Mouse (Mus musculus): ENCODE data around the gene Cstad. TPM values are rescaled to one million over a fixed set of nuclear protein-coding genes. Genes with fewer than 3 reads are reported as not detected.

The Cstad gene
- polyA plus RNA-seq, 2 experiments: 0.04 to 0.17 TPM

DNA sequence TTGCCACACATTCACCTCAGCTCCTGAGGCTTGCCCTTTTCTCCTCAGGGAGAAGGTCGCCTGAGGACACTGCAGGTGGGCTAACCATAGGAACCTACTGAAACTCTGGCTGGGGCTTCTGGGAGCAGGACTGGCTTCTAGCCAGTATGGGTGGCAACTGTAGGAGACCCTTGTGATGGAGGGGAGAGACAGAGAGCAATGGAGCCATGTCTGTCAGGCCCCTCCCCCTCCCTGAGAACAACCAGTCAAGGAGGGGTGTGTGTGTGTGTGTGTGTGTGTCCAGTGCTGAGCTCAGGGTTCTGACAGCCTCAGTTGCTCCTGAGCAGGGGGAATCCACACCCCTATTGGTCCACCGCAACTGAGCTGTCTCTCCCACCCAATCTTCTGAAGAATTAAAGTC is 7.2 kb upstream of the Cstad start:
- H3K27me3 ChIP-seq (ENCODE audit: control insufficient read depth, insufficient read depth, low read length): no peaks in the 10 kb centered on the region
- H3K36me3 ChIP-seq (replicated peaks; ENCODE audit: control insufficient read depth, insufficient read depth, low read depth): no peaks in the 10 kb centered on the region
- no peaks in the 10 kb centered on the region for H3K9me3 ChIP-seq (ENCODE audit: control insufficient read depth, low read length)
- ATAC-seq (ENCODE audit: insufficient read depth) (no peak), DNase-seq (ENCODE audit: low read depth in 3 of 3, low spot score in 3 of 3) (no peak)
- TF ChIP-seq EP300 (IDR thresholded peaks at IDR 0.05; ENCODE audit: low read depth): no peak
- no peak for TF ChIP-seq CTCF (IDR thresholded peaks at IDR 0.05; ENCODE audit: low read depth)
- no peak overlapping the region for H3K9ac ChIP-seq (replicated peaks)
- 34% methylated on average over 2 of the region's 2 CpGs for WGBS (ENCODE audit: insufficient replicate concordance)
- H3K27ac ChIP-seq: no peak overlapping the region
- 0 out of 4 replicates have a peak, but pooled peaks cover 0 to 2% of the 10 kb centered on the region in 2 experiments for H3K4me1 ChIP-seq (replicated peaks; ENCODE audit: control insufficient read depth in 2 of 2, insufficient read depth in 2 of 2, low read length in 1 of 2)
- H3K4me2 ChIP-seq (ENCODE audit: low read depth): no peak overlapping the region
- H3K4me3 ChIP-seq (ENCODE audit: insufficient read depth in 1 of 2, low read depth in 2 of 2, low read length in 2 of 2): no peak overlapping the region

DNA sequence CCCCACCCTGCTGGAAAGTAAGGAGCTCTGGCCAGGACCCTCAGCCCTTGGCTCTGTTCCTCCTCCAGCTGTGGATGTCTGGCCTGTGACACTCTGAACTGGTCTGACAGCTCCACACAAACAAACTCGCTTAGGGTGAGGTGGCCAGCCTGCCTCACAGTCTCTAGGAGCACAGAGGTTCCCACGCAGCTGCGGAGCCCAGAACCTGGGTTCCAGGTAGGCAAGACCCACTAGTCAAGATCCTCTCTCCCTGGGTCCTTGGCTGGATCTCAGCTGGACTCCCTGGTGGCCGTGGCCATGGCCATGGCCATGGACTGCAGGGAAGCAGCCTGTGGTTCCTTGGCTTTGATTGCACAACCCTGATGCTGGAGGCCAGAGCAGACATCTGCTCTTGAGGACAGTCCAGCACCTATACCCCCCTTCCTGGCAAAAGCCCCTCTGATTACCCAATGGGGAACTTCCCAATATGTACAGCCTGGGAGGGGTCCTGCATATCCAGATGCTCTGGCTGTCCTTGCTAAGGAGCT is 5.8 kb upstream of the Cstad start:
- no peaks in the 10 kb centered on the region for H3K36me3 ChIP-seq (replicated peaks; ENCODE audit: control insufficient read depth, insufficient read depth, low read depth)
- TF ChIP-seq EP300 (IDR thresholded peaks at IDR 0.05; ENCODE audit: low read depth): no peak
- no peak for TF ChIP-seq CTCF (IDR thresholded peaks at IDR 0.05; ENCODE audit: low read depth)
- H3K4me3 ChIP-seq (ENCODE audit: insufficient read depth in 1 of 2, low read depth in 2 of 2, low read length in 2 of 2): no peak overlapping the region
- no peak for ATAC-seq (ENCODE audit: insufficient read depth)
- H3K4me1 ChIP-seq (replicated peaks; ENCODE audit: control insufficient read depth in 2 of 2, insufficient read depth in 2 of 2, low read length in 1 of 2): peaks cover under 1 to 6% of the 10 kb centered on the region in 2 experiments
- DNase-seq (ENCODE audit: low read depth in 3 of 3, low spot score in 3 of 3): no peak
- WGBS (ENCODE audit: insufficient replicate concordance): 58% methylated on average over 4 of the region's 4 CpGs
- H3K27me3 ChIP-seq (ENCODE audit: control insufficient read depth, insufficient read depth, low read length): no peaks in the 10 kb centered on the region
- no peak overlapping the region for H3K9ac ChIP-seq (replicated peaks)
- no peak overlapping the region for H3K4me2 ChIP-seq (ENCODE audit: low read depth)
- H3K27ac ChIP-seq: no peak overlapping the region
- H3K9me3 ChIP-seq (ENCODE audit: control insufficient read depth, low read length): no peaks in the 10 kb centered on the region

GRCm38 (mm10) chr2:30589781-30590180 is 5.1 kb upstream of the Cstad start:
- no peaks in the 10 kb centered on the region for H3K27me3 ChIP-seq (ENCODE audit: control insufficient read depth, insufficient read depth, low read length)
- H3K9ac ChIP-seq (replicated peaks): no peak overlapping the region
- H3K36me3 ChIP-seq (replicated peaks; ENCODE audit: control insufficient read depth, insufficient read depth, low read depth): no peaks in the 10 kb centered on the region
- TF ChIP-seq EP300 (IDR thresholded peaks at IDR 0.05; ENCODE audit: low read depth) (no peak), CTCF (IDR thresholded peaks at IDR 0.05; ENCODE audit: low read depth) (no peak)
- H3K9me3 ChIP-seq (ENCODE audit: control insufficient read depth, low read length): no peaks in the 10 kb centered on the region
- H3K4me3 ChIP-seq (ENCODE audit: insufficient read depth in 1 of 2, low read depth in 2 of 2, low read length in 2 of 2): no peak overlapping the region
- WGBS (ENCODE audit: insufficient replicate concordance): 42% methylated on average over 4 of the region's 4 CpGs
- DNase-seq (ENCODE audit: low read depth in 3 of 3, low spot score in 3 of 3) (no peak), ATAC-seq (ENCODE audit: insufficient read depth) (no peak)
- H3K4me2 ChIP-seq (ENCODE audit: low read depth): no peak overlapping the region
- no peak overlapping the region for H3K27ac ChIP-seq
- peaks cover 4 to 9% of the 10 kb centered on the region in 2 experiments for H3K4me1 ChIP-seq (replicated peaks; ENCODE audit: control insufficient read depth in 2 of 2, insufficient read depth in 2 of 2, low read length in 1 of 2)

GRCm38 (mm10) chr2:30590909-30591308 is 3.9 kb upstream of the Cstad start:
- DNase-seq (ENCODE audit: low read depth in 3 of 3, low spot score in 3 of 3) (peak; percentile 29 to 47 (median 32)), ATAC-seq (ENCODE audit: insufficient read depth) (0 out of 2 replicates have a peak, but pooled peaks have one; percentile 44)
- no peaks in the 10 kb centered on the region for H3K9me3 ChIP-seq (ENCODE audit: control insufficient read depth, low read length)
- no peak overlapping the region for H3K4me3 ChIP-seq (ENCODE audit: insufficient read depth in 1 of 2, low read depth in 2 of 2, low read length in 2 of 2)
- H3K4me1 ChIP-seq (replicated peaks; ENCODE audit: control insufficient read depth in 2 of 2, insufficient read depth in 2 of 2, low read length in 1 of 2): peaks cover 4 to 11% of the 10 kb centered on the region in 2 experiments
- no peaks in the 10 kb centered on the region for H3K27me3 ChIP-seq (ENCODE audit: control insufficient read depth, insufficient read depth, low read length)
- peak overlapping the region; percentile 47 for H3K4me2 ChIP-seq (ENCODE audit: low read depth)
- WGBS (ENCODE audit: insufficient replicate concordance): 7% methylated on average over 3 of the region's 3 CpGs
- no peak for TF ChIP-seq EP300 (IDR thresholded peaks at IDR 0.05; ENCODE audit: low read depth)
- no peak for TF ChIP-seq CTCF (IDR thresholded peaks at IDR 0.05; ENCODE audit: low read depth)
- no peak overlapping the region for H3K9ac ChIP-seq (replicated peaks)
- H3K27ac ChIP-seq: no peak overlapping the region
- no peaks in the 10 kb centered on the region for H3K36me3 ChIP-seq (replicated peaks; ENCODE audit: control insufficient read depth, insufficient read depth, low read depth)

DNA sequence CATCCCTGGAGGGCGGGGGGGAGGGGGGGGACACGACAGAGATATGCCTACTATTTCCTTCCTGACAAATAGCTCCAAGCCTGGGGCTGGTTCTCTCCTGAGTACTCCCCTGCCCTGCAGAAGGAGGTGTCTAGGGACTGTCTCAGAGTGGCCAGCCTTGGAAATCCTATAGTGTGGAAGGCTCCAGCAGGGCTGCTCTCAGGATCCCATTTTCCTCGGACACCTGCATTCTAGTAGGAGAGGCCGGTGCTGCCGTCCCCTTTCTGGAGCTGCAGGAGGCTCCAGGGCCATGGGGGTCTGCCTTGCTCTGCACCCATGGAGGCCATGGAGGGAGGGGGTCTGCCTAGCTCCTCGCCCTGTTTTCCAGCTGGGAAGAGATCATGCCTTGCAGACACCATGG is 2.4 kb upstream of the Cstad start:
- TF ChIP-seq CTCF (IDR thresholded peaks at IDR 0.05; ENCODE audit: low read depth) (no peak), EP300 (IDR thresholded peaks at IDR 0.05; ENCODE audit: low read depth) (no peak)
- no peak overlapping the region for H3K4me3 ChIP-seq (ENCODE audit: insufficient read depth in 1 of 2, low read depth in 2 of 2, low read length in 2 of 2)
- no peak overlapping the region for H3K9ac ChIP-seq (replicated peaks)
- no peaks in the 10 kb centered on the region for H3K36me3 ChIP-seq (replicated peaks; ENCODE audit: control insufficient read depth, insufficient read depth, low read depth)
- H3K9me3 ChIP-seq (ENCODE audit: control insufficient read depth, low read length): no peaks in the 10 kb centered on the region
- 57% methylated on average over 6 of the region's 6 CpGs for WGBS (ENCODE audit: insufficient replicate concordance)
- no peak overlapping the region for H3K4me2 ChIP-seq (ENCODE audit: low read depth)
- H3K27ac ChIP-seq: no peak overlapping the region
- ATAC-seq (ENCODE audit: insufficient read depth) (no peak), DNase-seq (ENCODE audit: low read depth in 3 of 3, low spot score in 3 of 3) (no peak)
- H3K4me1 ChIP-seq (replicated peaks; ENCODE audit: control insufficient read depth in 2 of 2, insufficient read depth in 2 of 2, low read length in 1 of 2): peaks cover 4 to 9% of the 10 kb centered on the region in 2 experiments
- H3K27me3 ChIP-seq (ENCODE audit: control insufficient read depth, insufficient read depth, low read length): no peaks in the 10 kb centered on the region

Data from liver, embryonic 14.5 days (tissue).